Mouse (Mus musculus) spleen, adult 2 months (tissue): Measurements from ENCODE around the gene Ercc8.

ENCODE experiments used
- CTCF ChIP-seq: fragments of 200-500 bp; IDR thresholded peaks from 2 replicates; pipeline ENCODE4 v1.5.1; 2011; ENCODE audit warnings: mild to moderate bottlenecking, inconsistent platforms; ENCODE audit not compliant: insufficient read depth, insufficient read length, insufficient replicate concordance; ENCODE audit errors: extremely low read depth
- POLR2A ChIP-seq: fragments of 200-500 bp; IDR thresholded peaks from 2 replicates; pipeline ENCODE4 v1.6.1; 2011; ENCODE audit warnings: low read depth, low read length, inconsistent platforms

DNA sequence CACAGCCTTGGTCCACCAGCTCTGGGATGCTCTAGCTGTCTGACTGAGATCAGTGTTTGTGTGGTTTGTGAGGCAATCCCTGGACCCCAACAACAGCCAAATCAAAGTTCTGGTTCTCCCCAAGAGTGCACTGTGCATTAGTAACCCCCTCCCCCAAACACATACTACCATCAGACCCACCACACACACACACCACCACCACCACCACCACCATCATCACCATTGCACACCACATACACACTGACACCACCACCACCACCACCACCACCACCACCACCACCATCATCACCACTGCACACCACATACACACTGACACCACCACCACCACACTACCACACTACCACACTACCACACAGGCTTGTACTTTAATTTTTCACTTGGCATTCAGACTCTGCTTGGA is 40.9 kb upstream of the Ercc8 start:
- TF ChIP-seq CTCF, result no peak
- no peak for TF ChIP-seq POLR2A
